Mouse (Mus musculus): ENCODE data around the gene Robo1. TPM values are rescaled to one million over a fixed set of nuclear protein-coding genes. Genes with fewer than 3 reads are reported as not detected.

The Robo1 gene
- polyA plus RNA-seq, 2 experiments from 2014 or later = not detected

GRCm38 (mm10) chr16:72678947-72679558, 370.9 kb downstream of the Robo1 start:
- ATAC-seq = no peak

DNA sequence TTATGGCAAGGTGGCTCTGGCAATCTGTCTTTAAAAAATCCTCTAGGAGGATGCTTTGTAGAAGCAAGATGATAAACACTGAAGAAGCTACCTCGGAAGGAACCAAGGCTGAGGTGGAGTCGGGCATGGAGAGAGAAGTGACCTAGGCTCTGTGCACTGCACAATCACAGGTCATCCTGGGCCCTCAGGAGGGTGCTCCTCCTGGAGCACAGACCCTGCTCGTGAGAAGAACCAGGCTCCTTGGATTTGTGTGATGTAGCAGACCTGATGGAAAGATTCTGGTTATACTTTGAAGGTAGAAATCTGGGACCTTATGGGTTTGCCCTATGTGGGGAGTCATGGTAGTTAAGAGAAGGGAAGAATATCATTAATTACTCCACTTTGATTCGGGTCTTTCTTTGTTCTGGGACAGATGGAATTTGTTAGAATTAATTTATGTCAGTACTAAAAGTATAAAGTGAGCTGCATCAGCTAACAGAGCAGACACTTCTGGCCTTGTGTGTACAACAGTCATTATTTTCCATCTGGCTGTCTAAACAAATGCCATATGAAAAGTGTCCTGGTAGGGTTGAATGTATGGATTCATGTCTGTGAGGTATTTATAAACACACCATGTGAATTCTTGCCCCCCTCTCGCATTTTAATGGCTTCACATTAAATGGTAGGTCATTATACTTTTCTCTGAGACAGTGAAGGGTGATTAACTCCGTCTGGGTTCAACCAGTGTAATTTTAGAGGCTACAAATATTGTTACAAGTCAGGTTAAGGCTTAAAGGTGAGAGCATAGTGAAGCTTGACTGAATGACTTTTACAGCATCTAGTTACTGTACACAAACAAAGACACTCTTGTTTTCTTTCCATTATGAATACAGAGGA, 377.7 kb downstream of the Robo1 start:
- no peak for ATAC-seq

GRCm38 (mm10) chr16:72686480-72687053, 378.5 kb downstream of the Robo1 start:
- ATAC-seq = no peak

DNA sequence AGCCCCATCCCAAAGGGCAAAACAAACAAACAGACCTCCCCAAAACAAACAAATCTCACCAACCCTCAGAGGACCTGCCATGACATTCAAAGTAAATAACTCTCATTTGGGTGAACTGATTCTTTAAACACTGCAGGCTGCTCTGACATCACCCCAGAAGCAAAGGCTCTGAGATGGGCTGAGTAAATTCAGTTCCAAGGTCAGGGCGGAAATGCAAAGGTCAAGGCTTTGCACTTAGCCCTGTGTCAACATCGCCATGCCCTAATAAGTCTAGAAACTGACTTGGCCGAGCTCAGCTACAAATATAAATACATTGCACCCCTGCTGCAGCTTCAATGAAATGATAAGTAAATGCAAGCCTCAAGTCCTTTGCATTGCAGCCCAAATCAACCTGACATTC, 379.5 kb downstream of the Robo1 start:
- ATAC-seq = no peak

- ATAC-seq = no peak
Measured at GRCm38 (mm10) chr16:72688185-72688681, 380.1 kb downstream of the Robo1 start.

DNA sequence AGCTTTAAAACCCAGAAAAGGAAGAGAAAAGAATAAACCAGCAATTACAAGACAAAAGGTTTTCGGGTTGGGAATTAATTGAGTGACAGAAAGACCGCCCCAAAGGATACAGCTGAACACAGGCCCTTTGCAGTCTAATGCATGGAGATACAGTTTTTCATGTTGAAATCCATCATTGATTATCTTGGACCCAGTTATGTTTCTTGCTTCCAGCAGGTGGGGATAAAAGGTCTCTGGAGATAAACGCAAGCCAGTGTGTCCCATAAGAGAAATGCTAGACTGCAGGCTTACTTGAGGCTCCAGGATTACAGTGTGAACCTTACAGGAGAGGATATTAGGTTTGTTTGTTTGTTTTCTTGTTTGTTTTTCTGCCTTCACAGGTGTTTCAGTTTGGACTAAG, 383.8 kb downstream of the Robo1 start:
- ATAC-seq = no peak

DNA sequence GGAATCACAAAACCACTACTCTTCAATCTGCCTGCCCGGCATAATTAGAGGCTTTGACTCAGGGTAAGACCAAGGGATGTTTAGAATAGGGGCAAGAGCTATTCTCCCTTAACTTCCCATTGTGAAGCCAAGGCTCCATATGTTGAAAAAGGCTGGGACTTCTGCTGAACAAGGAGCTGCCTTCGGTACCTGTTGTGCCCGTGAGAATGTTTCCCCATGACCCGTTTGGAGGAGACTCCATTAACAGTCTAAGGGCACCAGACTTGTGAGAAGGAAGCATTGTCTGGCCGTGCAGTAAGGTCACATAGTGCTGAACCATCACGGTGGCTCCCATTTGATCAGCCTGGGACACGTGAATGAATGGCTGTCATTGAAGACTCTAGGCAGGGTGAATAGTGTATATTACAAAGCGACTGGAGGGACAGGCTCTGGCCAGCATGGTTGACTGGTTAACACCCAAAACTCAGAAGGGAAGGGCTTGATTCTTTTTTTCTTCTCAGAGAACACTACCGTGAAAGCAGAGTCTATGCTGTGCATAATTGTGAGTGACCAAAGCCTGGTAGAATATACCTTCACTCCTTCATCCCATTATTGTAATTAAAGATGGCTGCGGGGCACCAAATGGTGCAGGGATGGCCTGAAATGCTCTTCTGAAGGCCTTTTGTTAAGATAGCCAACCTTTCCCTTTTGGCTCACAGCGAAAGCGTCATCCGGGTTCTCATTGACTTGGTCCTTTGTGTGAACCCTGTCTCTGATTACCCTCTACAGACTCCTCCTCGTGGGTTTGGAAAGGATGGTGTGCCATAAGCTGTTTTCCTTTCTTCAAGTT, 385.6 kb downstream of the Robo1 start:
- ATAC-seq = no peak

DNA sequence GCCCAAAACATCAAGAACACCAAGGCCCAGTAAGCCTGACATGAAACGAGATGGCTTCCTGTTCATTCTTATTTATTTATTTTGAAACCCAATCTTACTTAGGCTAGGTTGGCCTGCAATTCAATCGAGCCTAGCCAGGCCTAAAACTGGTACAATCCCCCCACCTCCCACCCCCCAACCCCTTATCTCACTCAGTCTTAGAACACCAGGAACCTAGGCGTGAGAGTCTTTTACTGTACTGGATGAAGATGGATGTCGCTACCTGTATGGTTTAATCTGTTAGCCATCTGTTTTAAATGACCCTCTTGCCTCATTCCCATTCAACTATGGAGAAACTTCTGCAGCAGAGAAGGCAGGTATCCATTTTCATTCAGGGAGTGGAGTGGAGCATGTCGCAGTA, 386.7 kb downstream of the Robo1 start:
- ATAC-seq = no peak

GRCm38 (mm10) chr16:72699238-72700006, 391.3 kb downstream of the Robo1 start:
- ATAC-seq = no peak

- ATAC-seq = no peak
Measured at GRCm38 (mm10) chr16:72700297-72700696, 392.2 kb downstream of the Robo1 start.

DNA sequence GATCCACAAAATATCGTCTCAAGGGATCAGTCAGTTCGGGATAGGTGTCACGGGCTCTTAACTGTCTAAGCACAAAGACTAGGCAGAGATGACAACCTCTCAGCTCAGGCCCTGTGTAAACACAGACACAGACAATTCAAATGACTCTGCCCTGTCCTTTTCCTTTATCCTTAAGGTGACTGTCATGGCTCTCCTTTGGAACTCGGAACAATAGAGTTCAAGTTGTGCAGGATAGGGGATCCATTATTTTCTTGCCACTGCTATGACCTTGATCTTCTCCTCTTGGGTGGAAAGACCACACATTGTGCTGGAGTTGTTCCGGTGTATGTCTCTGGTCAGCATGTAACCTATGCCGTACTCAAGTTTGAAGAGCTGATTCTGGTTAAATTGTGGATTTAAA, 395.4 kb downstream of the Robo1 start:
- ATAC-seq = no peak

DNA sequence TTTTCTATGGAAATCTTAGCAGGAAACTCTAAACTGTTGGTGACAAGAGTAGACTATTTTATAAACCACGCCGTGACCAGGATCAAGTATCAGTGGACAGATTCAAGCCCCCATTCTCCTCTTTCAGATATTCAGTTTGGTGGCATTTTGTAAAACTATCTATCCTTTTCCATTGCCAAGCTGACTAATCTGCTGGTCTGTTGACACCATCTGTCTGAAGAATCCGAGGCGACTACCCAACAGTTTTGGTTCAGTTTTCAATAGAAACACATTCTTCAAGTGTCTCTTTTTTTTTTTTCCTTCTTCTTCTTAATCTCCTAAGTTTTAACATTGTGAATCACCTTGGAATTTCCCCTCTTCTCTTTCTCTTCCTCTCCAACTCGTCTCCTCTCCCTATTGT, 397.7 kb downstream of the Robo1 start:
- ATAC-seq = no peak

- no peak for ATAC-seq
Measured at GRCm38 (mm10) chr16:72708526-72708925, 400.4 kb downstream of the Robo1 start.

DNA sequence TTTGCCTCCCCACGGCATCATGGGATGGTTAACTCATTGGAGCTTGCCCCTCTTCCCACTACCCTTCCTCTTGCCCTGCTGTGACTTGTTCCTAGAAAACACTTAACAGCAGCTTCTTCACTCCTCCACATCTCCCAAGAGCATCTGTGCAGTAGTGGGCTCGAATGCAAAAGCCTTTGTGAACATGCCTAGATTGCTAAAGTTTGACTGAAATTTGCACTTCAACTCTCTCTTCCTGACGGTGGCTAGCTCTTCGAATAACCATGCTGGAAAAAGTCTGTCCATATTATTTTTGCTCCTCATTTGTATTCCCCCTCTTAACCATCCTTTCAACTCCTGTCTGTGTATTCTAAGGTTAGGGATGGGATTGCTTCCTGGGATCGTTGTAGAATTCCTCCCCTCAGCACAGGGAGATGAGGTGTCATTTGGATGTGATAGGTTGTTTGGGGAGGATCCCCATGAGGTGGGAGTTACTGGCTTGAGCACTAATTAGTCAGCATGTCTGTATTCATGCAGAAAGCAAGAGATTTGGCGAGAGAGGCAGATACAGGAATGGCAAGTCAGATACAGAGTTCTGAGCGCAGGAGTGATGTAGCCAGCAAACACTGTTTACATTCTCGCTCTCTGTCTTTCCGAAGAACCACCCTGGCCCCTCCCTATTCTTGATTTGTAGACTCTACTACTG, 409.2 kb downstream of the Robo1 start:
- no peak for ATAC-seq

- ATAC-seq = no peak
Measured at GRCm38 (mm10) chr16:72719063-72719462, 411.0 kb downstream of the Robo1 start.

DNA sequence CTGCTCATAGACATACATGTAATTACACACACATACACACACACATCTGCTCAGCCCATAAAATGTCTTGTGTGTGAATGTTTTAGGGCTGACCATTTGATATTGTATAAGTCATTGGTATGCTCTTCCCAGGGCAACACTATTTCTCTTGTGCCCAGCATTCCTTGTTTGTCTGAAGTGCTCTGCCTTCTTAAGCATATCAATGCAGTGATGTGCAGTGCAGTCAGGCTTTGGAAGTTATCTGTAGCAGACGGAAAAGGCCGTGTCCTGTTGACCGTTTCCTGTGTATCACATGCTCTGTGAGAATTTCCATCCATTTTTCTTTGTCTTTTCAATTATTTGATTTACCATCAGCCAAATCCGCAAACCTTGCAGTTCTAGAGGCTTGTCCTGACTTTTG, 412.9 kb downstream of the Robo1 start:
- ATAC-seq = no peak

GRCm38 (mm10) chr16:72721713-72722481, 413.8 kb downstream of the Robo1 start:
- no peak for ATAC-seq

DNA sequence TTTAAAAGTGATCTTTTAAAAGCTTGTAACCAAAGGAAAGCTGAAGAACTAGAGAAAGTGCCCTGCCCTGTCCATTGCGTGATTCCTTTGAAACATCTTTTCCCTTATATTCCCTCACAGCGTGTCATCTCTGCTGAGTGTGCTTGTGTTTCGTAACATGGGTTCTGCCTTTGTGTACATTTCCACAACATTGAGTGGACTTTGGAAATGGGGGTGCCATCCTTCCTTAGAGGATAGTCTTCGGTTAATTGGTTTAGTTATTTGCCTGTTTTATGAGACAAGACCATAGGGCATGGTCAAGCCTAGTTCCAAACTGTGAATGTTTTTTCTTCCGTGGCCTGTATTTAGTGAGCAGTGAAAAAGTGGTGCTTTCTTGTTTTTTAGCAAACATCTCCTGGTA, 426.1 kb downstream of the Robo1 start:
- ATAC-seq = no peak

GRCm38 (mm10) chr16:72735175-72735574, 427.1 kb downstream of the Robo1 start:
- no peak for ATAC-seq

DNA sequence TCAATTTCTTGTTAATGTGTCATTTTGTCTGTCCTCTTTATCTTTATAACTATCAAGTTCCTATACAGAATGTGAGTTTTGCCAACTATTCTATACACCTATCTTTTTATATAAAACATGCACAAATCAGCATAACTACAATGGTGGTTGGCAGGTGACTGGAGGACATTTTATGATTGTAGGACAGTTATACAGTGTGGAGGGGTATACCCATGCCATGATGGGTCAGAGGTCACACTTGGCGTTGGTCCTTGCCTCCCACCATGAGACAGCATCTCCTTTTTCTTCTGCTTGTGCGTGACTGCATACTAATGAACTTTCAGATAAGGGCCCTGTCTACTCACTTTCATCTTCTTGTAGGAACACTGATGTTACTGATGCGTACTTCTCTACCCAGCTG, 427.5 kb downstream of the Robo1 start:
- no peak for ATAC-seq

- no peak for ATAC-seq
Measured at GRCm38 (mm10) chr16:72737154-72737553, 429.0 kb downstream of the Robo1 start.
